Mouse (Mus musculus) embryonic fibroblast, embryonic 13.5 days (primary cell): ENCODE measurements around the gene Gna14. TPM values are rescaled to one million over a fixed set of nuclear protein-coding genes. Genes with fewer than 3 reads are reported as not detected.

Experiments
- H3K27ac ChIP-seq: 2 replicates; pipeline ENCODE4 v1.5.1; 2012; ENCODE audit warnings: low read length, control low read depth, inconsistent platforms; ENCODE audit not compliant: insufficient read depth
- H3K4me1 ChIP-seq: 2 replicates; pipeline ENCODE4 v1.6.1; 2011; ENCODE audit warnings: low read length; ENCODE audit not compliant: control insufficient read depth, insufficient read depth
- H3K4me3 ChIP-seq: 2 replicates; pipeline ENCODE4 v1.5.1; 2011; ENCODE audit warnings: mild to moderate bottlenecking, control low read depth, low read length; ENCODE audit not compliant: insufficient read depth
- CTCF ChIP-seq: IDR thresholded peaks from 2 replicates; pipeline ENCODE4 v1.5.1; 2011; ENCODE audit warnings: mild to moderate bottlenecking, control low read depth, low read length, moderate library complexity, borderline replicate concordance; ENCODE audit not compliant: insufficient read depth
- POLR2A ChIP-seq: IDR thresholded peaks from 2 replicates; pipeline ENCODE4 v1.6.1; 2011; ENCODE audit warnings: low read depth, mild to moderate bottlenecking, control low read depth, low read length, moderate library complexity
- polyA plus RNA-seq: library from polyadenylated mRNA; stranded (reverse); fragments of >200 nt; gene quantifications from 2 replicates; pipeline ENCODE4 v1.2.4, GENCODE M21; 2011; ENCODE audit warnings: low read depth; ENCODE audit not compliant: missing spikeins, insufficient read length

Gene Gna14
- polyA plus RNA-seq, 1 experiment, result 1.4 TPM

DNA sequence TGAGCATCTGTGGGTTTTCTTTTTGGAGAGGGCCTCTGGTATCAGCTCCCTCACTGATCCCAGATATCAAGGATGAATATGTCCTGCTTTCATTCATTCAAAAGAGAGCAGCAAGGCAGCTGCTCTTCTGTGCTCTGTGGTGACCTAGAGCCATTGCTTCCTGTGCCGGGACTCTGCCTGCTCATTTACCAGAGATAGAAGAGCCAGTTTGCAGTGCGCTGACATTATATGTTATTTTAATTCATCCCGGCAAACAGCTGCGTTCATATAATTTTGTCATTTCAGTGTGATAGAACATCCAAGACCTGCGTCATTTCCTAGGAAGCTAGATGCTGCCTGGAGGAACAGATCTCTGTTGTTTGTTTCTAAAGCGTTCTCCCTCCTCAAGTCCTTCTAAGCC is 141.2 kb downstream of the Gna14 start:
- TF ChIP-seq CTCF, result no peak
- Histone ChIP-seq H3K4me1 (no peaks in the 10 kb centered on the region), H3K4me3 (no peak overlapping the region), H3K27ac (no peak overlapping the region)

DNA sequence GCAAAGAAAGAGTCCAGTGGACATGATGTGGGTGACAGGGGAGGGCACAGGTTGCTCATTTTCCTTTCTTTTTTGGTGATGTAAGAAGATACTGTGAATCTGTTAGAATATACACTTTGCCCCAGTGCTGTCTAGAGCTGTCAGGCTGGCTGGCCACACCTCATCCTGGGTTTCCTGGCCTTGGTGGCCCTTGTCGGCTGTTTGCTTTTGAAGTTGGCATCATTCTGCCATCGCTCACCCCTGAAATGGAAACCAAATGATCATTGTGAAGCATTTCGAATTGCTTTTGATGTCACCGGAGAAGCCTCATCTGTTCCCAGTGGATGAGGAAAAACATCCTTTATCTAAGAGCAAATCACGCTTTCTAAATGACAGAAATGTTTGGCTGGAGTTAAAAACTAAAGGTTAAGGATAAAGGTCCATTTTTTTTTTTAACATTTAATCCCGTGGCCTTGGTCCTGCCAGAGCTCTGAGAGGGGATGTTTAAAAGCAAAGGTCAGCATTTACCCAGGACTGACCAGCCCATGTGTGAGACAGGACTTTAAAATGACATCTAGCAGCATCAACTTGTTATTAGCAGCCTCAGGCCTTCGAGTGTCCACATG is 144.2 kb downstream of the Gna14 start:
- no peak overlapping the region for H3K27ac ChIP-seq
- no peaks in the 10 kb centered on the region for H3K4me1 ChIP-seq
- no peak overlapping the region for H3K4me3 ChIP-seq
- TF ChIP-seq POLR2A (no peak), CTCF (no peak)

DNA sequence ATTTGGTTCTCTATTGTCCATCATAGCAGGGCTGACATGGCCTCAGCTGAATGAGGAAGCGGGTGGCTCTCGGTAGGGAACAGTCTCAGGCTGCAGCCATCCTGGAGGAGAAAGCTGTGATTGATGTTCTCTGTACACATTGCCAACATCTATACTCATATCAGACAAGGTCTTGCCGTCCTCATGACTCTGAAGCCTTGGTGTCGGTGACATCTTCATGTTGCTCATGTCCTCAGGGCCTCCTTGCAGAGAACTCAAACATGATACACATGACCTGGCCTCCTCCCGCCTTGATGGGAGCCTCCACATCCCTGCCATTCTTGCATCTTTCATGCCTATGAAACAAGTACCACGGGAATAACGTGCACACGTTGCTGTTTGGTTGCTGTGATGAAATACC is 144.9 kb downstream of the Gna14 start:
- H3K4me3 ChIP-seq, result no peak overlapping the region
- no peaks in the 10 kb centered on the region for H3K4me1 ChIP-seq
- H3K27ac ChIP-seq, result no peak overlapping the region
- TF ChIP-seq CTCF, result no peak
- TF ChIP-seq POLR2A, result no peak

DNA sequence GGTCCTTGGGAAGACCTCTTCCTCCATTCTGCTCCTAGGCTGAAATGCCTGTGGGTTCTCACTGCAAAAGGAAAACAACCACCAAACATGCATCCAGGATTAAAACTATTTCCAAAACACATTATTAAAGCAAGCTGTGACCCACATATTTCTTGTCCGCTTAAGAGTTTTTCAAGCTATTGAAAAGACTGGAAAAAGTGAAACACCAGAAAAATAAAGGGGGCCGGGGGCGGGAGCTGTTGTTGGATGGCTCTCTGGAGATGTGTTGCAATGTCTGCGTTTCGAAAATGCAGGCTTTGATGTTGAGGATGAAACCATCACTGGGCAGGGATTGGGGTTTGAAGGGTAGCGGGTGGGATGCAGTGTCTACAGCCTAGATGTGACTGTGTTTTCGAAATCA is 149.0 kb downstream of the Gna14 start:
- TF ChIP-seq CTCF (no peak), POLR2A (no peak)
- H3K4me3 ChIP-seq, result no peak overlapping the region
- H3K4me1 ChIP-seq, result no peaks in the 10 kb centered on the region
- H3K27ac ChIP-seq, result 0 out of 2 replicates have a peak overlapping the region, but pooled peaks have one; percentile 2

DNA sequence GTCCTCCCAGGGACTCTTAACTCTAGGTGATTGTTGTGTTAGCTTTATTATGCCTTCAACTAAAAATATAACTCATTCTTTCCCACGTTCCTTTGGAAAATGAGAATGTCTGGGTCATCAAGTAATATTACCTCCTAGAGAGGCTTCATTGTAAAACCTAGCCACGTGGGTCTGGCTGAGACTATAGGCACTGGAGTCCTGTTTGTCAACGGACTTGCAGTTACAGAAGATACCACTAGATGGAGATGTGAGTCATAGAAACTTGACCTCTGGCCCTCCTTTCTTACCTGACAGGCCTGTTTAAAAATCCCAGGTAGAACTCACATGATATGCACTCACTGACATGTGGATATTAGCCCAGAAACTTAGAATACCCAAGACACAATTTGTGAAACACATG is 149.8 kb downstream of the Gna14 start:
- H3K4me3 ChIP-seq, result no peak overlapping the region
- H3K27ac ChIP-seq, result no peak overlapping the region
- no peak for TF ChIP-seq POLR2A
- no peak for TF ChIP-seq CTCF
- no peaks in the 10 kb centered on the region for H3K4me1 ChIP-seq

DNA sequence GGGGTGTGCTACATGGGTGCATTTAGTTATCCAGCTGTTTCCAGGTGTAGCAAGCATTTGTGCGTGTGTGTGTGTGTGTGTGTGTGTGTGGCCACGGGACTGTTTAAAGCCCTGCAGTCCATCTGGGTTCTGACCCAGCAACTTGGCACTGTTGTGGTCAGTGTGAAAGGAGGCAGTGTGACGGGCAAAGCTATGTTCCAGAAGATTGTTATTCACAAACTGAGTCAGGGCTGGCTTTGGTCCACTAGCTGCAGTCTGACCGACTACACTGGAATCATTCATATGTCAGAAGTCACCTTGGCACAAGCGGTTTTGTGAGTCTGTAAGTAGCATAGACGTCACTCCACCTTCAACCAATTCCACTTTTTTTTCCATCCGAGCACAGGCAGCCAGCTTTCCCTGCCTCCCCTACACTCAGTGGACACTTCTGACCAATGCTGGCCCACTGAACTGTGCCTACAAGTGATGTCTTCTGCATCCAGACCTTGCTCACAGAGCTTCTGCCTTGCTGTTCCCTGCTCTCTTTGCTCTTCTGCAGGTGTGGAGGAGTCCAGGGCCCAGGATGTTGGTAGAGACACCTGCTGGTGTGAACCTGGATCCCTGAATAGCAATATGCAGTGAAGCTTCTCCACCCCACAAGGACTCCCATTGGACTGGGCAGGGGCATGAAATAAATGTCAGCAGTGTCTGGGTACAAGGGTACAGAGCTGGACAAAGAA is 157.9 kb downstream of the Gna14 start:
- no peak overlapping the region for H3K4me3 ChIP-seq
- H3K27ac ChIP-seq, result no peak overlapping the region
- TF ChIP-seq POLR2A (no peak), CTCF (no peak)
- no peaks in the 10 kb centered on the region for H3K4me1 ChIP-seq

DNA sequence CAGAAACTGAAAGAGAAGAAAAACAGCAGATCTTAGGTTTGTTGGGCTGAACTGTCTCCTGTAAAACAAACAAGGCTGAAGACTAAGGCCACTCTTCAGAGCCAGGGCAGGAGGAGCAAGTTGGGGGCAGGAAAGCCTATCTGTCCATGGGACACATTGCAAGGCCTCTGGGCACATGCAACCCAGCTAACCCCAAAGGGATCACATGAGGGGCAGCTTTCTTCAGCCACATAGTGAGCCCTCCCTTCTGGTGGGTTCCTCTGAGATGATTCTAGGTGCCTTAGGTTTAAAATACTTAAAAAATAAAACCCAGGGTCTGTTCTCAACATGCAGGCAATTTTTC is 158.4 kb downstream of the Gna14 start:
- H3K4me1 ChIP-seq, result no peaks in the 10 kb centered on the region

DNA sequence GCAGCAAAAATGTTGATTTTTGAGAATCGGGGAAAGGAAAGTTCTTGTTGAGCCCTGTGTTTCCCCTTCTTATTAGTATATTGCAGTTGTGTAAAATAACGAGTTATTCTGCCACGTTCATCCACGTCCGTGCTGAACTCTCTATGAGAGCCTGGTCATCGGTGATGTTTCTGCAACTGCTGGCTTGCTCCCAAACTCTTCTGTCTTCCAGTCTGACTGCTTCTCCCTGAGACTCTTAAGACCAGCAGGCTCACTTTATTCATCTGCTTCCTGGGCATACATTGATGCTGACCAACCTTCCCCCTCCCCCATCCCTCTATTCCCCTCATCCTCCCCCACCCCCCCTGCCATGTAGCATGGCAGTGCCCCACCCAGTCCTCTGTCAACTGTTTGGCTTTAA is 161.7 kb downstream of the Gna14 start:
- no peak overlapping the region for H3K4me3 ChIP-seq
- TF ChIP-seq POLR2A (no peak), CTCF (no peak)
- no peak overlapping the region for H3K27ac ChIP-seq
- no peaks in the 10 kb centered on the region for H3K4me1 ChIP-seq

More for the DNA sequence above, 158.4 kb downstream of the Gna14 start:
- H3K27ac ChIP-seq, result no peak overlapping the region
- TF ChIP-seq CTCF (no peak), POLR2A (no peak)
- H3K4me3 ChIP-seq, result no peak overlapping the region

DNA sequence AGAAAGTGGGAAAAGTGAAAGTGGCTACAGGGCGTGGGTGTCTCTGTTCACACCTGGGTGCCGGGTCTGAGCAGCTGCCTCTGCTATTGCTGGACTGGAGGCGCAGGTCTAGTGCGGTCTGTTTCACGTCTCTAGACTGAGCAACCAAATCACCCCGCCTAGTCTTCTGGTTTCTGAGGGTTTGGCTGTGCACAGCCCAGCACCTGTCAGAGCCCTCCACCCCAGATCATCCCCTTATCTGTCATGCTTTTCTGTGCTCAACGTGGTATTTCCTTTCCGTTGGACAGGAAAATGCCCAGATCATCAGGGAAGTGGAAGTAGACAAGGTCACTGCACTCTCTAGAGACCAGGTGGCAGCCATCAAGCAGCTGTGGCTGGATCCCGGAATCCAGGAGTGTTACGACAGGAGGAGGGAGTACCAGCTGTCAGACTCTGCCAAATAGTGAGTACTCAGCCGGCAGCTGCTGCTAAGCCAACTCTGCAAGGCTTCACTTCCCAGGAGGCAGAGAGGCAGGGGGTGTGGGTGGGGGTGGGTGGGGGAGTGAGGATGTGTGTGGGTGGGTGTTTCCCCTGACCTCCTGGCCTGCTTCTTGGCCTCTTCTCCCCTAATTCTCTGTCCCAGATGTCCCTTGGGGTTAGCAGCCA is 163.2 kb downstream of the Gna14 start:
- H3K27ac ChIP-seq, result no peak overlapping the region
- H3K4me1 ChIP-seq, result no peaks in the 10 kb centered on the region
- H3K4me3 ChIP-seq, result no peak overlapping the region
- no peak for TF ChIP-seq POLR2A
- no peak for TF ChIP-seq CTCF

DNA sequence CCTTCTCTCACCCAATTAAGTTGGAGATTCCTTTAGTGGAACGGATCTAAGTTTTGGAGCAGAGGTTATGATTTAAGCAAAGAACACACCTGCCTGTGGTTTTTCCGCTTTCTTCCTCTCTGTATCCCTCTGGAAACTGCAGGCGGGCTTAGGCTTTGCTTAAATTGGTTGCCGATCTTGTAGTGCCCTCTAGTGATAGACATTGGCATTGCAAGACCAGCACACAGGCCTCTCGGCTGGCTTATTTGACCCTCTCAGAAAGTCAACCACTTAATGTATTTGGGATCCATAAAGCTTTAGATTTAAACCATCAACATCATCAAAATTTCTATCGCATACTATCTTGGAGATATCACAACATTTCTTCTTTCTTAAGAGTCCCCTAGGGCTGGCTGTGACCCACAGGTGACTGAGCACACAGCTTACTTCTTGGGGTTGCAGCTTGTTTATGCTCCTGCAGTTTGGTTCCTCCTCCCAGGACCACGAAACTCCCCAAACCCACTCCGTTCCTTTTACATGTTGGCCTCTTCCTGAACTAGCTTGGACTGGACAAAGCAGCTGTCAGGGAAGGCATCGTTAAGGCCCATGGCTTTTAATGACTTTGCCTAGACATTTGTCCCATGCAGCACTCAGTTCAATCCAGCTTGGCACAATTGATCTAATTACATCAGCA is 163.9 kb downstream of the Gna14 start:
- Histone ChIP-seq H3K4me3 (no peak overlapping the region), H3K27ac (no peak overlapping the region), H3K4me1 (no peaks in the 10 kb centered on the region)
- no peak for TF ChIP-seq POLR2A
- peak; percentile 43; the same call in 1 of the 2 replicates for TF ChIP-seq CTCF
